In genomic region chr1:180547751-180548669, GRCm38 (mm10) we compare ENCODE assay signal across 8 mouse cellular contexts. TPM values are rescaled to one million over a fixed set of nuclear protein-coding genes. Genes with fewer than 3 reads are reported as not detected.
A peak's percentile ranks its signal among the peaks of the same experiment; 100 is the strongest.
DNase-seq lines count a peak whose midpoint lies in the region; ATAC-seq lines count a peak whose summit lies in the region.

No protein-coding gene starts in this region.

- H3K4me1 ChIP-seq in hindbrain, embryonic 12.5 days: peaks cover 22% of the 10 kb centered on the region
- H3K4me1 ChIP-seq in neural tube, embryonic 14.5 days (ENCODE audit: control insufficient read depth, insufficient read depth, low read length): peaks cover 17% of the 10 kb centered on the region

- intact Hi-C loops in gastrocnemius, postnatal 14 days (cut with DNase I; ENCODE audit: low total_unique reads): loop anchor here (1.0 kb wide), 1 partner anchor 114 kb away; no protein-coding TSS in a partner anchor

- no peaks in the 10 kb centered on the region for H3K36me3 ChIP-seq in hindbrain, embryonic 12.5 days
- no peaks in the 10 kb centered on the region for H3K36me3 ChIP-seq in neural tube, embryonic 14.5 days (ENCODE audit: control insufficient read depth, insufficient read depth, low read length)

- peak; percentile 66 for ATAC-seq in hindbrain, embryonic 12.5 days (ENCODE audit: low FRiP score)
- peak; percentile 90 for ATAC-seq in neural tube, embryonic 14.5 days (ENCODE audit: low read depth)

- no peak overlapping the region for H3K27ac ChIP-seq in hindbrain, embryonic 12.5 days
- H3K27ac ChIP-seq in neural tube, embryonic 14.5 days (ENCODE audit: low read depth, low read length): peak overlapping the region; percentile 64

- H3K9ac ChIP-seq in hindbrain, embryonic 12.5 days: peak overlapping the region; percentile 24; the same call in 1 of the 2 replicates
- no peak overlapping the region for H3K9ac ChIP-seq in neural tube, embryonic 14.5 days (replicated peaks; ENCODE audit: low read depth, low read length)

- peak overlapping the region; percentile 51 for H3K4me2 ChIP-seq in hindbrain, embryonic 12.5 days (replicated peaks)
- H3K4me2 ChIP-seq in neural tube, embryonic 14.5 days (ENCODE audit: low read depth, low read length): peak overlapping the region; percentile 39

- H3K9me3 ChIP-seq in hindbrain, embryonic 12.5 days (replicated peaks): no peaks in the 10 kb centered on the region
- no peaks in the 10 kb centered on the region for H3K9me3 ChIP-seq in neural tube, embryonic 14.5 days (ENCODE audit: control insufficient read depth, low read length)

- H3K27me3 ChIP-seq in hindbrain, embryonic 12.5 days: peaks cover 18% of the 10 kb centered on the region
- no peaks in the 10 kb centered on the region for H3K27me3 ChIP-seq in neural tube, embryonic 14.5 days (ENCODE audit: control insufficient read depth, insufficient read depth, low read length)

- no peak overlapping the region for H3K4me3 ChIP-seq in hindbrain, embryonic 12.5 days
- H3K4me3 ChIP-seq in neural tube, embryonic 14.5 days (ENCODE audit: low read depth, low read length): no peak overlapping the region

- DNase-seq in gastrocnemius, postnatal 14 days: peak; percentile 33
- DNase-seq in gastrocnemius, adult 8-10 months (ENCODE audit: low spot score in 2 of 2): no peak
- peak; percentile 68 for DNase-seq in embryo, embryonic 9.5 days (ENCODE audit: extremely low spot score)
- peak; percentile 41 for DNase-seq in liver
- DNase-seq in frontal cortex, postnatal 10 days (ENCODE audit: low spot score in 2 of 2): no peak
- no peak for DNase-seq in urinary bladder, adult 18-20 months (ENCODE audit: low spot score in 2 of 2)

- under 1% methylated on average over 16 of the region's 16 CpGs for WGBS in hindbrain, embryonic 12.5 days
- 1% methylated on average over 16 of the region's 16 CpGs for WGBS in neural tube, embryonic 14.5 days

RNA-seq across cellular contexts. Expression of gene Parp1, which starts 20.7 kb away (rescaled TPM):
- total RNA-seq in gastrocnemius, postnatal 14 days (2021): 10 to 100 TPM; 51.9 to 53.6 TPM
- 10 to 100 TPM; 52.8 to 68.4 (median 58.4) TPM for total RNA-seq in gastrocnemius, adult 8-10 months (2022)
- 174 and 178 TPM in 2 replicates for polyA plus RNA-seq in hindbrain, embryonic 12.5 days (2016; fragmentation: Nextera tagmentation; extraction: Ambion mirVana)
- 76.2 and 107 TPM in 2 replicates for polyA plus RNA-seq in neural tube, embryonic 14.5 days (2014; fragmentation: Nextera tagmentation; extraction: Ambion mirVana)

Comparison
In these comparisons a context has a peak if more than half of its experiments do, and no peak if none do; other contexts are left out.
1. DNase-seq: peak in gastrocnemius, postnatal 14 days (single experiment), embryo, embryonic 9.5 days (single experiment) and liver (single experiment); none in gastrocnemius, adult 8-10 months (0 of 2), frontal cortex, postnatal 10 days (0 of 2) and urinary bladder, adult 18-20 months (0 of 2).